Mouse (Mus musculus): ENCODE measurements at regions not wholly inside any gene's neighbourhood (a gene's known extent, or its start where the extent isn't known, plus 50 kb on each side); places are given as distances from the start of the nearest gene placed in this dataset.

DNA sequence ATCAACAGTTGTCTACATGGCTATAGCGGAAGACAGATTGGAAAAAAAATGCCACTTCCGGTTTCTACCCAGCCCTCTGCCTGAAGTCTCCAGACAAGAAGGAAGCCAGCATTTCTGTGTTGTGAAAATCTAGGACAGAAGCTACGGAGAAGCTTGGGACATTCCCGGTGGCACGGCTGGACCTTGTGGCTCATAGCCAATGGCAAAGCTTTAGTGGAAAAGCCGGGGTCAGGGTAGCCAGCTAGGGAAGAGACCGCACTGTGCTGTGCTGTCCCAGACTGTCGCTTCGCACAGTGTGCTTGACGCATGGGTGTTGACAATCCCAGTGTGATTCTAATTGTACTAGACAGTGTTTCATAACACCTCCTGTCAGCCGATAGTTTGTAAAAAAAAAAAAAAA lies 230.0 kb upstream of the Ankrd55 start:
- TF ChIP-seq POLR2A (IDR thresholded peaks at IDR 0.05; ENCODE audit: low read depth, low read length) (no peak), CTCF (IDR thresholded peaks at IDR 0.05; ENCODE audit: borderline replicate concordance, insufficient read depth, low read length) (no peak)
- Histone ChIP-seq H3K4me1 (ENCODE audit: control insufficient read depth, insufficient read depth, low read length) (0 out of 2 replicates have a peak, but pooled peaks cover 3% of the 10 kb centered on the region), H3K4me3 (ENCODE audit: insufficient read depth, low read length) (no peak overlapping the region), H3K27ac (ENCODE audit: insufficient read depth, low read length) (no peak overlapping the region)

DNA sequence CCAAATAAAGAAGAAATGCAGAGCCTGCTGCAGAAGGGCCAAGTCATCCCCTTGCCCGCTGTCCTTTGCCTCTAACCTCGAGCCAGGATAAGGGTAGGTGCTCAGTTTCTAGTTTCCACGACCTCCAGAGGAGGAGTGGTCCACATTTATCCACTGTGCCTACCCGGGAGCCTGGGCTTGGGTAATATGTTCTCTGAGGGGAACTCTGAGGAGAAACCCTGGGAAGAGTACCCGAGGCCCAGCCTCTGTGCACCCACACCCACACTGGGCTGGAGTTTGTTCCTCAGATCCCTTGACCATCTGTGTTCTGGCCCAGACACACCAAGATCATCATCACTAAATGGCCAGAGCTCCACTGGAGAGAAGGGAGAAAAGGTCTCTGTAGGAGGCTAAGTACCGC lies 229.5 kb upstream of the Ankrd55 start:
- TF ChIP-seq CTCF (IDR thresholded peaks at IDR 0.05; ENCODE audit: borderline replicate concordance, insufficient read depth, low read length) (no peak), POLR2A (IDR thresholded peaks at IDR 0.05; ENCODE audit: low read depth, low read length) (no peak)
- Histone ChIP-seq H3K4me3 (ENCODE audit: insufficient read depth, low read length) (no peak overlapping the region), H3K4me1 (ENCODE audit: control insufficient read depth, insufficient read depth, low read length) (0 out of 2 replicates have a peak, but pooled peaks cover 8% of the 10 kb centered on the region)

DNA sequence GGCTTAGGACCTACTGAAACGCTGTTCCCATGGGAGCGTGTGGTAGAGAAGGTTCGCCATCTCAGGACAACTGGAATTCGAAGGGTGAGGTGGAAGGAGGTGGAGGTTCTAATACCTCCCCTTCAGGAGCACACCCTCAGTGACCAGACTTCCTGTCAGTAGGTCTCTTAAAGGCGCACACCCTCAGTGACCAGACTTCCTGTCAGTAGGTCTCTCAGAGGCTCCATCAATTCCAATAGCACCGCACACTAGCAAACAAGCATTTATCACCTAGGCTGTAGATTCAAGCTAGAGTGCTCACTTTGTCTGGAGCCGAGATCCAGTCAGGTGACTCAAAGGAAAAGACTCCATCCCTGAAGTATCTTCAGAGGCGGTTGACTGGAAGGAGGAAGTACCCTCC lies 226.2 kb upstream of the Ankrd55 start:
- no peak for TF ChIP-seq POLR2A (IDR thresholded peaks at IDR 0.05; ENCODE audit: low read depth, low read length)
- no peak for TF ChIP-seq CTCF (IDR thresholded peaks at IDR 0.05; ENCODE audit: borderline replicate concordance, insufficient read depth, low read length)
- H3K4me3 ChIP-seq (ENCODE audit: insufficient read depth, low read length), result no peak overlapping the region

More for the DNA sequence above, 229.5 kb upstream of the Ankrd55 start:
- H3K27ac ChIP-seq (ENCODE audit: insufficient read depth, low read length), result no peak overlapping the region

DNA sequence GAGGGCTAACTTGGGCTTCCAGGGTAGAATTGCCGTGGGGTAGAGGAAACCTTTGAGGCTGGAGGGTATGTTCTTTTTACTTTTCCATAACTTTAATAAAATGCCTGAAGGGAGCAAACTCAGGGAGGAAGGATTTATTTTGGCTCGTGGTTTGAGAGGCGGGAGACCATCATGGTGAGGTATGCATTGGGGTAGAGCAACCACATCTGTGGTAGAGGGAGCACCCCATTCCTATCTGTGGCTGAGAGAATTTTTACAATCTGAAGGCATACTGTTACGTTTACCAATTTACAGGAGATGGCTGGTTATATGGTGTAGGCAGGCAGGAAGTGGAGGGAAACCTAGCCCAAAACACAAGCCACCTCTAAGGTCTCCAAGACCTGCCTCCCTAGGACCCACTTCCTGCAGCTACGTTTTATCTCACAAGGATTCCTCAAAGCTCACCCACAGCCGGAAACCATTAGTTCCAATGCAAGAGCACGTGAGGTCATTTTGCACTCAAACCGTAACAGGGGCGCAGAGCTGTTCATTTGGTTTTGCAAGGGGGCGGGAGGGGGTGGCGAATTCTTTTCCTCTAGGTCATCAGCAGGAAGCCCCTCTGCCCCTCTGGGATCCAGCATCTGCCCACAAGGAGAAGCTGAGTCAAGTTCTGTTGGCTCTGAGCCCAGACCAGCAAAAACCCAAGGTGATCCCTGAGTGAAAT lies 224.7 kb upstream of the Ankrd55 start:
- Histone ChIP-seq H3K27ac (ENCODE audit: insufficient read depth, low read length) (peak overlapping the region; percentile 38), H3K4me1 (ENCODE audit: control insufficient read depth, insufficient read depth, low read length) (0 out of 2 replicates have a peak, but pooled peaks cover 8% of the 10 kb centered on the region), H3K4me3 (ENCODE audit: insufficient read depth, low read length) (no peak overlapping the region)
- TF ChIP-seq POLR2A (IDR thresholded peaks at IDR 0.05; ENCODE audit: low read depth, low read length) (no peak), CTCF (IDR thresholded peaks at IDR 0.05; ENCODE audit: borderline replicate concordance, insufficient read depth, low read length) (no peak)

More for the DNA sequence above, 226.2 kb upstream of the Ankrd55 start:
- H3K27ac ChIP-seq (ENCODE audit: insufficient read depth, low read length), result no peak overlapping the region
- H3K4me1 ChIP-seq (ENCODE audit: control insufficient read depth, insufficient read depth, low read length), result 0 out of 2 replicates have a peak, but pooled peaks cover 8% of the 10 kb centered on the region

DNA sequence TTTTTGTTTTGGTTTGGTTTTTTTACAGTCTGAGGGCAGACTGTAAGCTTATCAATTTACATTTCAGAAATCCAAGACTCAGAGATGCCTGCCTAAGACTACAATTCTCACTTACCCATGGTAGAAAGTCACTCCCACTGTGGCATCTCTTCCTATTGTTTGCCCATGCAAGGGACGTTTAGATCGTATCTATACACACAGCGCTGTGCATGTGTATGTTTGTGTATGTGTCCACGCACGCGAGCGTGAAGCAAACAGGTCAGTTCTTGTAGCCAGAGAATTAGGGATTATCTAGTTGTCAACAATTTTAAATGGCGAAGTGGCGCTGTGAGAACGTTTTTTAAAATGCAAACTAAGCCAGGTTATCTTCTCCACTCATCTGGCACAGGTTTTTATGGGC lies 223.6 kb upstream of the Ankrd55 start:
- no peak for TF ChIP-seq POLR2A (IDR thresholded peaks at IDR 0.05; ENCODE audit: low read depth, low read length)
- Histone ChIP-seq H3K4me3 (ENCODE audit: insufficient read depth, low read length) (no peak overlapping the region), H3K4me1 (ENCODE audit: control insufficient read depth, insufficient read depth, low read length) (0 out of 2 replicates have a peak, but pooled peaks cover 8% of the 10 kb centered on the region), H3K27ac (ENCODE audit: insufficient read depth, low read length) (no peak overlapping the region)

DNA sequence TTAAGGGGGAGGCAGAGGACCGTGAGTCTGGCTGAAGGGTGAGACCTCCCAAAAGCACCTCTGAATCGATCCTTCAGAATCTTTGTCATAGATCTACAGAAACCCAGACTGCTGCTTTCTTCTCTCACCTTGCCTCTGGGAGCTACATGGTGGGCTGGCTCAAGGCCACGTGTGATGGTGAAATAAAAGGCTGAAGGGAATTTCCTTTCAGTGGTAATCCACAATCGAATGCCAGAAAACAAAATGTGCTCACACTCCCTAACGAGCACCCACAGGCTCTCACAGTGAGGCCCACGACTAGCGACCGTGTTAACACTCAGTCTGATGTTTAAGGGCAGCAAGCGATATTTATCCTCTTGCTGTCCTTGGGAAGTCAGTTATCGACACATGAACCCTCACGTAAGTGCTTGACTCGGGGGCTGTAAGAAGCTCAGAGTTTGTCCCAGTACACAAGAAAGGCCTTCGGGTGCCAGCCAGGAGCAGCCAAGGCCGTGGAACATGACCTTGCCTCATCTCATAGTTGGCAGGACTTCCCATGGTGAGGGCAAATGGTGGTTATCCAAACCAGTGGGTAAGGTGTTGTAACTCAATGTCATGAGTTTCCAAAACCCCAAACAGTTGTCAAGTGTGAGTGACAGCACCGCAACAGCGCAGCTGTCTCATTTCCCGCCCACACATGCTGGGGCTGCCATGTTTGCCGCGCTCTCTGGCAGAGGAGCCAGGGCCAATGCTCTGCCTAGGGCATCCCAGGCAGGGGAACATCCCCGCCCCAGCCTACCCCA lies 221.0 kb upstream of the Ankrd55 start:
- Histone ChIP-seq H3K4me1 (ENCODE audit: control insufficient read depth, insufficient read depth, low read length) (0 out of 2 replicates have a peak, but pooled peaks cover 8% of the 10 kb centered on the region), H3K4me3 (ENCODE audit: insufficient read depth, low read length) (no peak overlapping the region), H3K27ac (ENCODE audit: insufficient read depth, low read length) (no peak overlapping the region)
- TF ChIP-seq POLR2A (IDR thresholded peaks at IDR 0.05; ENCODE audit: low read depth, low read length), result no peak
- TF ChIP-seq CTCF (IDR thresholded peaks at IDR 0.05; ENCODE audit: borderline replicate concordance, insufficient read depth, low read length), result no peak

DNA sequence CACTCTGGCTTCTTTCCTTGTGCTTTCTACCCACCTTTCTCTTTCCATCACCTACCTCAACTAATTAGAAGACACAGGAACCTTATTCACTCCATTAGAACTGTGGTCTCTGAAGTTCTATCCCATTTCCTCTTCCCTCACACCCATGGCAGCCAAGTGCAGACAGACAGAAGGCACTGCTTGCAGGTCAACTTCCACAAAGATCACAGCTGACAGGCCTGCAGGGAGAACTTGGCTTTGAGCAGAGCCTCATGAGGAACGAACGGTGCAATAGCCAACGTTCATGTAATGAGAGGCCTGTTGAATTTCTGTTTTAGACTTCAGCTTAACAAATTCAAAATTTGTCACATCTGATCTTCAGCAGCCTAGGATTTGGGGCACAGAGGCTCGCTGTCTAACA lies 217.5 kb upstream of the Ankrd55 start:
- no peaks in the 10 kb centered on the region for H3K4me1 ChIP-seq (ENCODE audit: control insufficient read depth, insufficient read depth, low read length)
- H3K27ac ChIP-seq (ENCODE audit: insufficient read depth, low read length), result no peak overlapping the region
- no peak overlapping the region for H3K4me3 ChIP-seq (ENCODE audit: insufficient read depth, low read length)
- no peak for TF ChIP-seq POLR2A (IDR thresholded peaks at IDR 0.05; ENCODE audit: low read depth, low read length)
- no peak for TF ChIP-seq CTCF (IDR thresholded peaks at IDR 0.05; ENCODE audit: borderline replicate concordance, insufficient read depth, low read length)

DNA sequence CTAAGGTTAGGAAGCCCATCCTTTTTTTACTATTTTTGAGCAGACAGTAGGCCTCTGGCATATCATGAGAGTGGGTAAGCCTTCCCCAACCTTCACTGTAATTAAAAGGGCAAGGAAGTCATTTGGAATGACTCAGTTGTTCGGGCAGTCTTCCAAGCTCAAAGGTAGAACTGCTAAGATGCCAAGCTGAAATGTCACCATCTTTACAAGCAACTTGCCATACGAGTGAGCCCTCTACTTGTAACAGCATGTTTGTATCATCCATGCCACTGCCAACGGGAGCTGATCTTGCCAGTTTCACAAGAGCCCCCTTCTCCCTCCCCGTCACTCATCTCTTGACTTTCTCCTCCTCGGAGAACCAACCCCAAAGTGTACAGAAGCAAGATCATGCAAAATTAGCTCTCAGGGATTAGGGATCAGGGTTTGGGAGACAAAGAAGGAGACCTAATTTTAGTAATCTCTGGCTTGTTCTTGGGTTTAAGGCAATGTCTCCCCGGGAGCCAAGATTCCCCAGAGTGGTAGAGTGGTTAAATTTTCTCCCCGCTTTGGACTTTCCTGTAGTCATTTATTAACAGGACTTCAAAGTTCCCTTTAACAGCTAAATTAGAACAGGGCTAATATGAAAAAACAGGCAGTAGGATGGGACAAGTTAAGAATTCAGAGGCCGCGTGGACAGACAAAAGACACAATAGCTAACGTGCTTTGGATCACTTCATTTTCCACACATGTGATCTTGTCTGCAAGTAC lies 216.9 kb upstream of the Ankrd55 start:
- TF ChIP-seq CTCF (IDR thresholded peaks at IDR 0.05; ENCODE audit: borderline replicate concordance, insufficient read depth, low read length) (no peak), POLR2A (IDR thresholded peaks at IDR 0.05; ENCODE audit: low read depth, low read length) (no peak)
- no peak overlapping the region for H3K4me3 ChIP-seq (ENCODE audit: insufficient read depth, low read length)

DNA sequence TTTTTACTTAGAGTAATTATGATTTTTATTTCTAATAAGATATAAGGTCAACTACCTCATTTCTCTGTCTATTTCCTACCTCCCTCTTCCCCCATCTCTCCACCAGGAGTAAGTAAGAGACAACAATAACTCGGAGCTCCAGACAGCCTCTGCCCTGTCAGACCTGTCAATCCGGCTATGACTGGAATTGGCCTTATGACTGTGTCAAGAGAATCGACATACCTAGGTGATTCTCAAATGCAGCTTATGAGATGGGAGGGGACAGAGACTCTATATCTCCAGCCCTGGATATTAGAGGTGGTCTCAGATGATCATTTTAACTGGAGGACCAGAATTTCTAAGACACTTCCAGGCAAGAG lies 216.3 kb upstream of the Ankrd55 start:
- H3K4me1 ChIP-seq (ENCODE audit: control insufficient read depth, insufficient read depth, low read length), result no peaks in the 10 kb centered on the region
- no peak for TF ChIP-seq POLR2A (IDR thresholded peaks at IDR 0.05; ENCODE audit: low read depth, low read length)
- no peak for TF ChIP-seq CTCF (IDR thresholded peaks at IDR 0.05; ENCODE audit: borderline replicate concordance, insufficient read depth, low read length)
- H3K27ac ChIP-seq (ENCODE audit: insufficient read depth, low read length), result no peak overlapping the region
- no peak overlapping the region for H3K4me3 ChIP-seq (ENCODE audit: insufficient read depth, low read length)

More for the DNA sequence above, 216.9 kb upstream of the Ankrd55 start:
- H3K27ac ChIP-seq (ENCODE audit: insufficient read depth, low read length), result no peak overlapping the region
- no peaks in the 10 kb centered on the region for H3K4me1 ChIP-seq (ENCODE audit: control insufficient read depth, insufficient read depth, low read length)

Measured in embryonic fibroblast, embryonic 13.5 days (primary cell).